Mouse (Mus musculus): ENCODE data around the gene Nsrp1.

GRCm38 (mm10) chr11:77100137-77100937 lies 22.1 kb upstream of the Nsrp1 start:
- TF ChIP-seq POLR2A (IDR thresholded peaks at IDR 0.05; ENCODE audit: low read depth, low read length) (no peak), CTCF (IDR thresholded peaks at IDR 0.05; ENCODE audit: borderline replicate concordance, insufficient read depth, low read length) (peak; percentile 58; the same call in 1 of the 2 replicates)
